Mouse (Mus musculus) small intestine, adult 2 months (tissue): ENCODE data around the gene Dusp10.

Experiments used
- CTCF ChIP-seq: fragments of 200-500 bp; IDR thresholded peaks from 2 replicates; pipeline ENCODE4 v1.5.1; 2012; ENCODE audit warnings: low read depth, mild to moderate bottlenecking, control low read depth, inconsistent platforms, low read length, moderate library complexity, mixed read lengths; ENCODE audit not compliant: insufficient replicate concordance, insufficient read length; ENCODE audit errors: extremely low read depth
- POLR2A ChIP-seq: fragments of 200-500 bp; IDR thresholded peaks from 2 replicates; pipeline ENCODE4 v1.6.1; 2012; ENCODE audit warnings: low read depth, mild to moderate bottlenecking, control low read depth, inconsistent platforms, low read length, moderate library complexity

DNA sequence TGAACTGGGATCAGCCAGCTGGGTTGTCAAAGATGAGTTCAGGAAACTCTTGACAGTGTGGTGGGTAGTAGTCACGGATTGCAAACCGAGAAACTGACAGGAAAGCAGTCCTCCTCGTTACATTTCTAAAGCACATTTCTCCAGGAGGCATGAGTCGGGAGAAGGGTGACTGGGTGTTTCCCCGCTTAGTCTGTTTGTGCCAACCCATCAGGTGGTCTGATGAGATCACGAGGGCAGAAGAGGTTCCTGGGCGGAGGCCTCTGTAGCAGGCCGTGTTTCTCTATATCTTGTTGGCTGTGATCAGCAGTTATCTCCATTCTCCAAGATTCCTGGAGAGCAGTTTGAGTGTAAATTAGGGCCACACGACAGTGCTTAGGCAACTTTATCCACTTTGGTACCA is 29.6 kb downstream of the Dusp10 start:
- TF ChIP-seq CTCF (no peak), POLR2A (no peak)
